Mouse (Mus musculus) right cerebral cortex, adult 18-20 months (tissue): ENCODE measurements around the gene BC061212.
"Not testable (repeated sequence)": the region's sequence is repeated elsewhere in the genome, so short reads cannot be mapped to it uniquely, and the experiment has no call there.

Experiments
- DNase-seq: peaks from one replicate; pipeline ENCODE4 v3.0.0; 2022; ENCODE audit warnings: mixed read lengths

The BC061212 gene

DNA sequence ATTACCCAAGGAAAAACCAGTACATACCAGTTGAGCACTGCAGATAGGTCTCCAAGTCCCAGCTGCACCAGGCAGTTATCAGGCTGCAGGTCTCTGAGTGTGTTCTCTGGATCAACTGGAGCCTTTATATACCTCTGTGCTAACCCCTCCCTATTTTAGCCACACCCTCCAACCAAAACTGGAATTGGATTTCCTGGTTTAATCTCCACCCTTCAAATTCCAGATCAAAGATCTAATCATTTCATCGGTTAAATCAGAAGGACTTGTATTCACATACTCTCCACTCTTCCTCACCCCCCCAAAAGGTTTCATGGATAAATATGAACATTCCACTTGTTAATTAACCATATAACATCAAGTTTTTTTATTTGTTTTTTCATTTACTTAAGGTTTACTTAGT lies at the start of gene BC061212:
TSS of gene BC061212 (minus strand) at position 101 of the 400 bp plus-strand sequence.
- not testable (repeated sequence) for DNase-seq

DNA sequence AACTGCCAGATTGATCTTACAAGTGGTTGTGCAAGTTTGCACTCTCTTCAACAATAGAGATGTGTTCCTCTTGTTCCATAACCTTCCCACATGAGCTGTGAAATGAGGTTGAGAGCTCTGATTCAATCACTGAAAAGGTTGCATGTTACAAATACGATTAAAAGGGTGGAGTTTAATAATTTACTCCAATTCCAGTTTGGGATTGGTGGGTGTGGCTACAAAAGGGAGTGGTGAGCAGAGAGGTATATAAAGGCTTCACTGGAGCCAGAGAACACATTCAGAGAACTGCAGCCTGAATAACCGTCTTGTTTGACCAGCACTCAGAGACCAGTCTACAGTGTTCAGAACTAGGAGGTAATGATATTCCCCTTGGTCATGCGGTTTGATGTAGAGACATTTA lies 5.7 kb upstream of the BC061212 start, which contains the start of gene Gm6351:
TSS of gene Gm6351 (plus strand) at position 301 of the 400 bp plus-strand sequence.
- DNase-seq = not testable (repeated sequence)
